ENCODE assay signal across 14 mouse cellular contexts in the genomic region with DNA sequence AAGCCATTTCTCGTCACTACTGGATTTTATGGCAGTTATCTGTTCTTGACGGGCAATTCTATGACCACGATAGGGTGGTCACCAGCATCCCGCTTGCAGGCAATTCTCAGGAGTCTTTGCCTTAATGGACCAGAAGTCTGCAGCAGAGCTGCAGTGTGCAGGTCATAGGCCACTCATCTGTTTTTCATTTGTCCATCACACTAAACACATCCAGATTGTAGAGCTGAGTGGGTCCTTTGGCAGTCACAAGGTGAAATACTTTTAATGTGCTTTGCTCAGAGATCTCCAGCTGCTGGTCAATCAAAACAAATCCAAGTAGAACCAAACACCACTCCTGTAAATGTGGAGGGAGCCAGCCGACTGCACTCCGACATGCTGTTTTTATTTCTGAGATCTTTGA.
DNase-seq lines count a peak whose midpoint lies in the region; ATAC-seq and TF ChIP-seq lines count a peak whose summit lies in the region.
"Had no signal": no experiment of that assay in that cellular context is flagged by ENCODE, and none has a peak within 500 bp of the region (broad histone marks: within the 10 kb centered on the region; RNA-seq: fewer than 3 reads in every experiment).

No protein-coding gene starts in this region.

- no peaks in the 10 kb centered on the region for H3K9me3 ChIP-seq in forebrain, embryonic 10.5 days
- H3K9me3 ChIP-seq in forebrain, embryonic 16.5 days (ENCODE audit: control insufficient read depth, low read length) = no peaks in the 10 kb centered on the region
- H3K9me3 ChIP-seq in embryonic facial prominence, embryonic 14.5 days (ENCODE audit: control insufficient read depth, low read length) = no peaks in the 10 kb centered on the region
- H3K9me3 ChIP-seq: heart, embryonic 13.5 days; kidney, embryonic 15.5 days had no signal

- peaks cover 6% of the 10 kb centered on the region; the same call in 1 of the 2 replicates for H3K36me3 ChIP-seq in forebrain, embryonic 10.5 days (replicated peaks)
- no peaks in the 10 kb centered on the region for H3K36me3 ChIP-seq in forebrain, embryonic 16.5 days (ENCODE audit: control insufficient read depth, insufficient read depth)
- peaks cover 15% of the 10 kb centered on the region; the same call in 1 of the 2 replicates for H3K36me3 ChIP-seq in embryonic facial prominence, embryonic 14.5 days (ENCODE audit: control insufficient read depth, insufficient read depth, low read length)

- 69% methylated on average over 6 of the region's 6 CpGs for WGBS in forebrain, embryonic 10.5 days
- 88% methylated on average over 6 of the region's 6 CpGs for WGBS in forebrain, embryonic 16.5 days
- 37% methylated on average over 6 of the region's 6 CpGs for WGBS in embryonic facial prominence, embryonic 14.5 days

- no peak overlapping the region for H3K27ac ChIP-seq in forebrain, embryonic 10.5 days
- H3K27ac ChIP-seq in forebrain, embryonic 16.5 days (ENCODE audit: low read length) = no peak overlapping the region
- H3K27ac ChIP-seq in embryonic facial prominence, embryonic 14.5 days (replicated peaks; ENCODE audit: low read depth, low read length) = no peak overlapping the region
- H3K27ac ChIP-seq: heart, embryonic 13.5 days; kidney, embryonic 15.5 days had no signal

- no peak for ATAC-seq in forebrain, embryonic 16.5 days
- no peak for ATAC-seq in embryonic facial prominence, embryonic 14.5 days (ENCODE audit: low read depth)

- peaks cover 4% of the 10 kb centered on the region; the same call in 1 of the 2 replicates for H3K4me1 ChIP-seq in forebrain, embryonic 10.5 days
- H3K4me1 ChIP-seq in forebrain, embryonic 16.5 days (replicated peaks; ENCODE audit: control insufficient read depth, insufficient read depth, low read length) = peaks cover 3% of the 10 kb centered on the region; the same call in 1 of the 2 replicates
- H3K4me1 ChIP-seq in embryonic facial prominence, embryonic 14.5 days (ENCODE audit: control insufficient read depth, insufficient read depth, low read length) = peaks cover 11% of the 10 kb centered on the region; the same call in 1 of the 2 replicates
- H3K4me1 ChIP-seq: kidney, embryonic 15.5 days had no signal

- no peak for TF ChIP-seq POLR2A in brain, embryonic 14.5 days (IDR thresholded peaks at IDR 0.05; ENCODE audit: borderline replicate concordance, extremely low read depth, insufficient read depth, insufficient read length, poor library complexity, severe bottlenecking)

- H3K9ac ChIP-seq in forebrain, embryonic 16.5 days (replicated peaks; ENCODE audit: low read depth, low read length) = no peak overlapping the region
- H3K9ac ChIP-seq in embryonic facial prominence, embryonic 14.5 days (ENCODE audit: low read depth, low read length) = no peak overlapping the region
- H3K9ac ChIP-seq: heart, embryonic 13.5 days; kidney, embryonic 15.5 days had no signal

- no peak overlapping the region for H3K4me2 ChIP-seq in forebrain, embryonic 16.5 days (ENCODE audit: low read length)
- H3K4me2 ChIP-seq in embryonic facial prominence, embryonic 14.5 days (ENCODE audit: low read depth, low read length) = no peak overlapping the region
- H3K4me2 ChIP-seq: heart, embryonic 13.5 days; kidney, embryonic 15.5 days had no signal

- no peak overlapping the region for H3K4me3 ChIP-seq in forebrain, embryonic 10.5 days
- no peak overlapping the region for H3K4me3 ChIP-seq in forebrain, embryonic 16.5 days (replicated peaks; ENCODE audit: low read length)
- no peak overlapping the region for H3K4me3 ChIP-seq in embryonic facial prominence, embryonic 14.5 days (ENCODE audit: low read depth, low read length)
- H3K4me3 ChIP-seq: heart, embryonic 13.5 days; kidney, embryonic 15.5 days; myocyte had no signal

- H3K27me3 ChIP-seq in forebrain, embryonic 10.5 days (ENCODE audit: poor library complexity, severe bottlenecking) = no peaks in the 10 kb centered on the region
- no peaks in the 10 kb centered on the region for H3K27me3 ChIP-seq in forebrain, embryonic 16.5 days (replicated peaks; ENCODE audit: control insufficient read depth, insufficient read depth, low read length)
- H3K27me3 ChIP-seq in embryonic facial prominence, embryonic 14.5 days (replicated peaks; ENCODE audit: control insufficient read depth, insufficient read depth, low read length) = no peaks in the 10 kb centered on the region
- H3K27me3 ChIP-seq: heart, embryonic 13.5 days; kidney, embryonic 15.5 days had no signal

- no peak for TF ChIP-seq CTCF in brain, embryonic 14.5 days (IDR thresholded peaks at IDR 0.05; ENCODE audit: borderline replicate concordance, extremely low read depth, insufficient read depth, insufficient read length)

- peak; percentile 17 for DNase-seq in forebrain, embryonic 10.5 days (ENCODE audit: extremely low spot score, low spot score)
- DNase-seq in brain, embryonic 14.5 days (ENCODE audit: low read depth) = peak; percentile 18
- DNase-seq in embryonic facial prominence, embryonic 14.5 days (ENCODE audit: low spot score) = peak; percentile 28
- DNase-seq in mesoderm, embryonic 11.5 days (ENCODE audit: low read depth, low spot score) = peak; percentile 63
- DNase-seq in right cerebral cortex, postnatal 36 days (ENCODE audit: low spot score in 2 of 2) = no peak
- no peak for DNase-seq in testis, postnatal 14 days (ENCODE audit: low spot score)
- no peak for DNase-seq in T-cell, adult 2 months (ENCODE audit: low spot score)
- DNase-seq: cerebellum, adult 8-10 months; lung, postnatal 4 days; right cerebral cortex, postnatal 4 days had no signal

Comparison
In these comparisons a context has a peak if more than half of its experiments do, and no peak if none do; other contexts are left out.
1. DNase-seq: peak in forebrain, embryonic 10.5 days (single experiment), brain, embryonic 14.5 days (single experiment), embryonic facial prominence, embryonic 14.5 days (single experiment) and mesoderm, embryonic 11.5 days (single experiment); none in right cerebral cortex, postnatal 36 days (0 of 2), testis, postnatal 14 days (single experiment) and T-cell, adult 2 months (single experiment).